In genomic region chr1:38384457-38385121, GRCm38 (mm10) we compare ENCODE assay signal across 14 mouse cellular contexts.
A peak's percentile ranks its signal among the peaks of the same experiment; 100 is the strongest.
DNase-seq lines count a peak whose midpoint lies in the region; ATAC-seq and TF ChIP-seq lines count a peak whose summit lies in the region.
"Had no signal": no experiment of that assay in that cellular context is flagged by ENCODE, and none has a peak within 500 bp of the region (broad histone marks: within the 10 kb centered on the region; RNA-seq: fewer than 3 reads in every experiment).

No protein-coding gene starts in this region.

- no peaks in the 10 kb centered on the region for H3K27me3 ChIP-seq in kidney, embryonic 15.5 days
- no peaks in the 10 kb centered on the region for H3K27me3 ChIP-seq in stomach, postnatal 0 days (ENCODE audit: control insufficient read depth, insufficient read depth, low read length)
- no peaks in the 10 kb centered on the region for H3K27me3 ChIP-seq in intestine, postnatal 0 days (replicated peaks; ENCODE audit: control insufficient read depth, insufficient read depth, low read length)
- H3K27me3 ChIP-seq: liver, embryonic 13.5 days had no signal

- no peaks in the 10 kb centered on the region for H3K9me3 ChIP-seq in kidney, embryonic 15.5 days (replicated peaks)
- H3K9me3 ChIP-seq in stomach, postnatal 0 days (ENCODE audit: control insufficient read depth, low read length) = no peaks in the 10 kb centered on the region
- no peaks in the 10 kb centered on the region for H3K9me3 ChIP-seq in intestine, postnatal 0 days (ENCODE audit: control insufficient read depth)
- H3K9me3 ChIP-seq: liver, embryonic 13.5 days had no signal

- peaks cover 8% of the 10 kb centered on the region; the same call in 1 of the 2 replicates for H3K36me3 ChIP-seq in kidney, embryonic 15.5 days
- no peaks in the 10 kb centered on the region for H3K36me3 ChIP-seq in stomach, postnatal 0 days (ENCODE audit: control insufficient read depth, insufficient read depth, low read length)
- H3K36me3 ChIP-seq in intestine, postnatal 0 days (ENCODE audit: control insufficient read depth, insufficient read depth) = no peaks in the 10 kb centered on the region
- H3K36me3 ChIP-seq: liver, embryonic 13.5 days had no signal

- TF ChIP-seq CTCF in stomach, postnatal 0 days (IDR thresholded peaks at IDR 0.05; ENCODE audit: low read depth) = no peak
- TF ChIP-seq CTCF in intestine, postnatal 0 days (IDR thresholded peaks at IDR 0.05; ENCODE audit: low read depth) = no peak

- H3K4me1 ChIP-seq in kidney, embryonic 15.5 days = peaks cover 27% of the 10 kb centered on the region
- H3K4me1 ChIP-seq in stomach, postnatal 0 days (replicated peaks; ENCODE audit: control insufficient read depth, insufficient read depth) = no peaks in the 10 kb centered on the region
- H3K4me1 ChIP-seq in intestine, postnatal 0 days (replicated peaks; ENCODE audit: control insufficient read depth, insufficient read depth, low read length) = no peaks in the 10 kb centered on the region

- no peak overlapping the region for H3K4me3 ChIP-seq in kidney, embryonic 15.5 days (replicated peaks)
- H3K4me3 ChIP-seq in stomach, postnatal 0 days (ENCODE audit: low read depth, low read length) = no peak overlapping the region
- H3K4me3 ChIP-seq in intestine, postnatal 0 days (ENCODE audit: low read depth, low read length) = no peak overlapping the region
- H3K4me3 ChIP-seq: liver, embryonic 13.5 days had no signal

- no peak for DNase-seq in kidney, adult 9 months
- DNase-seq in MEL-GATA-1-ER (ENCODE audit: extremely low read depth, low read depth) = peak; percentile 48
- DNase-seq in stomach, postnatal 0 days (ENCODE audit: low spot score) = no peak
- no peak for DNase-seq in thymus, postnatal 14 days
- DNase-seq: adrenal gland, postnatal 14 days; forebrain, postnatal 0 days; kidney, postnatal 36 days; liver, embryonic 13.5 days; right cerebral cortex, adult 18-20 months had no signal

- 0 out of 2 replicates have a peak overlapping the region, but pooled peaks have one; percentile 10 for H3K27ac ChIP-seq in kidney, embryonic 15.5 days
- no peak overlapping the region for H3K27ac ChIP-seq in stomach, postnatal 0 days (replicated peaks)
- H3K27ac ChIP-seq in intestine, postnatal 0 days (ENCODE audit: low read depth, low read length) = no peak overlapping the region
- H3K27ac ChIP-seq: liver, embryonic 13.5 days; macrophage had no signal

- no peak overlapping the region for H3K9ac ChIP-seq in kidney, embryonic 15.5 days
- no peak overlapping the region for H3K9ac ChIP-seq in stomach, postnatal 0 days (ENCODE audit: low read length)
- no peak overlapping the region for H3K9ac ChIP-seq in intestine, postnatal 0 days (ENCODE audit: low read depth, low read length)
- H3K9ac ChIP-seq: forebrain, postnatal 0 days; liver, embryonic 13.5 days had no signal

- 0 out of 2 replicates have a peak overlapping the region, but pooled peaks have one; percentile 9 for H3K4me2 ChIP-seq in kidney, embryonic 15.5 days
- H3K4me2 ChIP-seq in stomach, postnatal 0 days (replicated peaks; ENCODE audit: low read depth) = no peak overlapping the region
- no peak overlapping the region for H3K4me2 ChIP-seq in intestine, postnatal 0 days (replicated peaks; ENCODE audit: low read depth)
- H3K4me2 ChIP-seq: liver, embryonic 13.5 days had no signal

- no peak for TF ChIP-seq EP300 in stomach, postnatal 0 days (optimal IDR thresholded peaks at IDR 0.05)

- WGBS in kidney, embryonic 15.5 days = 31% methylated on average over 16 of the region's 16 CpGs
- WGBS in stomach, postnatal 0 days = 52% methylated on average over 16 of the region's 16 CpGs
- WGBS in intestine, postnatal 0 days = 41% methylated on average over 16 of the region's 16 CpGs

- no peak for ATAC-seq in kidney, embryonic 15.5 days (replicated peaks; ENCODE audit: low FRiP score)
- peak; percentile 56 for ATAC-seq in granulocyte monocyte progenitor cell, adult 5-6 weeks (replicated peaks; ENCODE audit: poor library complexity, severe bottlenecking)
- peak; percentile 70 for ATAC-seq in megakaryocyte-erythroid progenitor cell, adult 5-6 weeks (replicated peaks; ENCODE audit: low FRiP score, low TSS enrichment, poor library complexity, severe bottlenecking)
- ATAC-seq in stomach, postnatal 0 days (ENCODE audit: low FRiP score, low TSS enrichment) = no peak
- no peak for ATAC-seq in intestine, postnatal 0 days
- ATAC-seq: forebrain, postnatal 0 days had no signal

Comparison
In these comparisons a context has a peak if more than half of its experiments do, and no peak if none do; other contexts are left out.
1. ATAC-seq: peak in granulocyte monocyte progenitor cell, adult 5-6 weeks (single experiment) and megakaryocyte-erythroid progenitor cell, adult 5-6 weeks (single experiment); none in kidney, embryonic 15.5 days (single experiment), stomach, postnatal 0 days (single experiment) and intestine, postnatal 0 days (single experiment).